Mouse (Mus musculus) liver, adult 2 months (tissue): ENCODE results near the gene Igll1.

Experiments
- CTCF ChIP-seq: fragments of 200-500 bp; IDR thresholded peaks from 2 replicates; pipeline ENCODE4 v1.5.1; 2011; ENCODE audit warnings: low read depth, low read length, control low read depth
- POLR2A ChIP-seq: fragments of 200-500 bp; IDR thresholded peaks from 2 replicates; pipeline ENCODE4 v1.6.1; 2011; ENCODE audit warnings: low read length, control low read depth; ENCODE audit not compliant: insufficient read depth; ENCODE audit errors: extremely low read depth

DNA sequence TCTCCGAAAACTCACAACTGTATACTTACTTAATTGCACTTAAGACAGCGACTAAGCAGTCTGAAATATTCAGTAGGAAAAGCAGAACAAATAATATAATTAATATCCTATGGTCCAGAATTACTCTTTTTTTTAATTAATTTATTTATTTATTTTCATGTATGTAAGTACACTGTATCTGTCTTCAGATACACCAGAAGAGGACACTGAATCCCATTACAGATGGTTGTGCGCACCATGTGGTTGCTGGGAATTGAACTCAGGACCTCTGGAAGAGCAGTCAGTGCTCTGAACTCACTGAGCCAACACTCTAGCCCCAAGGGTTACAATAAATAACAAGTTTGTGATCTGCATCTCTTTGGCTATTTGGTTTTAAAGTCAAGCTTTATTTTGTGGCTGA is 34.1 kb downstream of the Igll1 start:
- TF ChIP-seq CTCF (no peak), POLR2A (no peak)
